Mouse (Mus musculus) lung, adult 2 months (tissue): ENCODE results near the gene Ccdc42. TPM values are rescaled to one million over a fixed set of nuclear protein-coding genes. Genes with fewer than 3 reads are reported as not detected.
A peak's percentile ranks its signal among the peaks of the same experiment; 100 is the strongest.

Experiments
- DNase-seq: peaks from one replicate; pipeline ENCODE4 v3.0.0; 2022
- H3K4me1 ChIP-seq: fragments of 200-500 bp; 2 replicates; pipeline ENCODE4 v1.6.1; 2011; ENCODE audit warnings: low read length; ENCODE audit not compliant: control insufficient read depth, insufficient read depth
- H3K4me3 ChIP-seq: fragments of 200-500 bp; replicated peaks from 2 replicates; pipeline ENCODE3; 2011; ENCODE audit warnings: low read depth, mild to moderate bottlenecking, control low read depth, low read length; ENCODE audit errors: extremely low read depth
- CTCF ChIP-seq: fragments of 200-500 bp; IDR thresholded peaks from 2 replicates; pipeline ENCODE4 v1.5.1; 2011; ENCODE audit warnings: mild to moderate bottlenecking, low read length, control low read depth; ENCODE audit not compliant: insufficient read depth
- POLR2A ChIP-seq: fragments of 200-500 bp; IDR thresholded peaks from 2 replicates; pipeline ENCODE4 v1.6.1; 2011; ENCODE audit warnings: low read depth, mild to moderate bottlenecking, control low read depth, low read length, borderline replicate concordance; ENCODE audit errors: extremely low read depth
- WGBS: fragments of 180-500 bp; shearing (Covaris S2); methylation state at CpG from one replicate; pipeline ENCODE4 v1.1.7; 2018; 5-methylcytosine and 5-hydroxymethylcytosine counted together
- polyA plus RNA-seq: library from polyadenylated mRNA; depleted of rRNA; stranded (reverse); fragments of >200 nt; gene quantifications from 2 replicates; pipeline ENCODE4 v1.2.3, GENCODE M21; 2012; rRNA removed

The Ccdc42 gene
- polyA plus RNA-seq, result 5.0 and 8.5 TPM in 2 replicates

GRCm38 (mm10) chr11:68586721-68587120, at the start of gene Ccdc42:
Gene Ccdc42 (plus strand): TSS chr11:68587021.
- no peak for DNase-seq
- TF ChIP-seq POLR2A, result no peak
- no peak for TF ChIP-seq CTCF
- Histone ChIP-seq H3K4me1 (no peaks in the 10 kb centered on the region), H3K4me3 (no peak within 1 kb of the TSS)
- WGBS, result 69% methylated on average over 5 of the region's 5 CpGs

GRCm38 (mm10) chr11:68539621-68540020, 47.2 kb upstream of the Ccdc42 start:
- TF ChIP-seq POLR2A (no peak), CTCF (no peak)
- WGBS, result 73% methylated on average over 5 of the region's 5 CpGs

DNA sequence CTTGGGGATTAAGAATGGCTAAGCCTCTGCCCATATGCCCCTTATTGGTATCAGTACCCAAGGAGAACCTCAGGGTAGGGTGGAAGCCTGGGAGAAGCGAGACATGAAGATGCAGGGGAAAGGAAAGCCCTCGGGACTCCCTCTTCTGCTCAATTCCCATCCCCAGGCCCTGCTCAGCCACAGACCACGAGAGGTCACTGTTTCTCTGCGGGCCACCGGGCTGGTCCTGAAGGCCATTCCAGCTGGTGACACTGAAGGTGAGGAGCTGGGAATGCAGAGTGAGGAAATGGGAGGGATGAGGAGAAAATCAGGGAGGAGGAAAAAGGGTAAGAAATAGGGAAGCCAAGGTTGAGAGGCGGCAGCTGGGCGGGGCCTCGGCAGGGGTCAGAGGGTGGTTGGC, 42.3 kb upstream of the Ccdc42 start:
- Histone ChIP-seq H3K4me1 (no peaks in the 10 kb centered on the region), H3K4me3 (no peak overlapping the region)
- no peak for DNase-seq
- TF ChIP-seq CTCF (peak; percentile 51), POLR2A (no peak)
- 22% methylated on average over 8 of the region's 8 CpGs for WGBS

More at GRCm38 (mm10) chr11:68539621-68540020, 47.2 kb upstream of the Ccdc42 start:
- no peaks in the 10 kb centered on the region for H3K4me1 ChIP-seq
- no peak for DNase-seq
- H3K4me3 ChIP-seq, result no peak overlapping the region

- no peaks in the 10 kb centered on the region for H3K4me1 ChIP-seq
- TF ChIP-seq POLR2A (no peak), CTCF (no peak)
- no peak overlapping the region for H3K4me3 ChIP-seq
- DNase-seq, result no peak
- WGBS, result 45% methylated on average over 7 of the region's 7 CpGs
Observed at GRCm38 (mm10) chr11:68545172-68545571, 41.6 kb upstream of the Ccdc42 start.

GRCm38 (mm10) chr11:68545682-68546222, 41.1 kb upstream of the Ccdc42 start:
- 84% methylated on average over 8 of the region's 8 CpGs for WGBS
- Histone ChIP-seq H3K4me3 (no peak overlapping the region), H3K4me1 (no peaks in the 10 kb centered on the region)
- TF ChIP-seq CTCF, result no peak
- no peak for TF ChIP-seq POLR2A
- DNase-seq, result no peak

- H3K4me3 ChIP-seq, result no peak overlapping the region
- no peak for DNase-seq
- WGBS, result 47% methylated on average over 2 of the region's 2 CpGs
- H3K4me1 ChIP-seq, result no peaks in the 10 kb centered on the region
- TF ChIP-seq CTCF, result no peak
Observed at GRCm38 (mm10) chr11:68547484-68547883, 39.3 kb upstream of the Ccdc42 start.

DNA sequence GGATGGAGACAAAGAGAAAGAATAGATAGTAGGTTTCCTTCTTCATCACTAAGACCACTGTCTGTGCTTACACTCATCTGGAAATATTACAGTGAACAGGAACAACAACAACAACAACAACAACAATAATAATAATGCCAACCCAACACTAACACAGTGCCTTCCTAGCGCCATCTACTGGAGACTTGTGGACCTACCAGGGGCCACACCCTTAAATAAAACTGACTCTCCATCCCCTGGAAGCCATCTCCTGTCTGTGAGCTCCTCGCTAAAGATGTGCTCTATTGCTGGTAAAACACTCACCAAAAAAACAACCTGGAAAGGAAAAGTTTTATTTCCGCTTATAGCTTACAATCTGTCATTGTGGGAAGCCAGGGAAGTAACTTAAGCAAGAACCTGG, 37.2 kb upstream of the Ccdc42 start:
- no peak for TF ChIP-seq POLR2A
- peak; percentile 59 for TF ChIP-seq CTCF
- no peak overlapping the region for H3K4me3 ChIP-seq
- 61% methylated on average over 3 of the region's 3 CpGs for WGBS
- 0 out of 2 replicates have a peak, but pooled peaks cover 3% of the 10 kb centered on the region for H3K4me1 ChIP-seq
- DNase-seq, result no peak

DNA sequence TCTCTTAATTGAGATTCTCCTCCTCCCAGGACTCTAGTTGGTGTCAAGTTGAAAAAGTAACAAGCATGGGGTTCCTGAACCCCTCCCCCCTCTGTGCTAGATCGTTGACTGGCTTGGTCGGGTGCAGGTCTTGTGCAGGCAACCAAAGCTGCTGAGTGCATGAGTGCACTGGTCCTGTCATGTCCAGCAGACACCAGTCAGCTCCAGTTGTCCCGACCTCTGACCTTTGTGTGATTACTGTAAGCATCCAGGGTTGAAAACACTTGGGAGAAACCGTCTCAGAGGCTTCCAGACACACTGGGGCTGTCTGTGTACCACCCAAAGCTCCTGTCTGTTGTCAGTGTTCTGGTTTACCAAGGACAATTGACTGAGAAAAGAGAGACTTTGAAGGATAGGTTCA, 36.5 kb upstream of the Ccdc42 start:
- DNase-seq, result no peak
- 0 out of 2 replicates have a peak, but pooled peaks cover 3% of the 10 kb centered on the region for H3K4me1 ChIP-seq
- TF ChIP-seq POLR2A (no peak), CTCF (no peak)
- 60% methylated on average over 4 of the region's 4 CpGs for WGBS
- H3K4me3 ChIP-seq, result no peak overlapping the region

DNA sequence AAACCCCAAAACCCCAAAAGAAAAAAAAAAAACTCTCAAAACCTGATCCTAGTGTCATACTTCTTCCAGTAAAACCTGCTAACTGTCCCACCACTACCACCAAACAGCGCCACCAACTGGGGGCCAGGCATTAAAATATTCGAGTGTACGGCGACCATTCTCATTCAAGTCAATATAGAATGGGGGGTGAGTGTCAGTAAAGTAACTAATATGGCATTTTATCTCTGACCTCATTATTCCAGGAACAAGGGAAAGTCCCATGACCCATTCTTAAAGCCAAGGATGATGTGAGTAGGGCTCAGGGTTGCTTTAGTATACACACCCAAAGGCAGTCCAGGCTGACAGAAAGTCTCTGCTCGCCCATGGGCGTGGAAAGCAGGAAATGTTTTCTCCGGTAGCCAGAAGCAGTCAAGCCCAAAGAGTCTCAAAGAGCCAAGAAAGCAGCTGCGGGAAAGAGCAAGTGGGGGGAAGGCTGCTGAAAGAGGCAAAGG, 32.8 kb upstream of the Ccdc42 start:
- Histone ChIP-seq H3K4me3 (no peak overlapping the region), H3K4me1 (0 out of 2 replicates have a peak, but pooled peaks cover 3% of the 10 kb centered on the region)
- TF ChIP-seq CTCF (peak; percentile 48), POLR2A (no peak)
- WGBS, result 13% methylated on average over 8 of the region's 8 CpGs
- DNase-seq, result peak; percentile 47

DNA sequence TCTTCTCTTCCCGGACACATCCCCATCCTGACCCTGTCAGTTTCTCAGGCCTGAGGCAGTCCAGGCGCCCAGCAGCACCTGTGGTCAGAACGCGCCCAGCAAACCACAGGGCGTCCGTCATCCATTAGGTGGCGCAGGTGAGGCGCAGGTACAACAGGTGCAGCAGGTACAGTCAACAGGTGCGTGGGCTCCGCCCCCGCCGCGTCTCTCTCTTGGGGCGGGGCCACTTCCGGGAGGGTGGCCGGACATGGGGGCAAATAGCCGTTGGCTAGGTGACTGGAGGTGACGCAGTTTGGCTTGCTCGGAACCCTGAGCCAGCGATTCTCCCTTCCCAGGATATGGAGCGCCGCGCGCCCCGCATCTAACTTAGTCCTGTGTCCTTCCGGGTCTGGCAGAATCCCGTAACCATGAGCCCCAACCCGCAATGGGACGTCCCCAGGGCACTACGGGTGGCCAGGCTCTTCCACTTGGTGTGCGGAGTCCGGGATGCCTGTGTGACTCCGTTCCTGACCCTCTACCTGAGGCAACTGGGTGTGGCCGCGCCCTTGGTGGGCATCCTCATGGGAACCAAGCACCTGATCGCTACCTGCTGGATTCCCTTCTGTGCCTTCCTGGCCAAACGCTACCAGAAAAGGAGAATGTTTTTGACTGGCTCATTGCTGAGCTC, 30.8 kb upstream of the Ccdc42 start, which contains the start of gene Mfsd6l:
Mfsd6l (plus strand) TSS at position 269 of the 667 bp plus-strand sequence.
- Histone ChIP-seq H3K4me1 (0 out of 2 replicates have a peak, but pooled peaks cover 3% of the 10 kb centered on the region), H3K4me3 (peak within 1 kb of the TSS; percentile 66)
- WGBS, result 29% methylated on average over 37 of the region's 37 CpGs
- no peak; the same call in 1 of the 2 replicates for TF ChIP-seq POLR2A
- TF ChIP-seq CTCF, result peak; percentile 38; the same call in 1 of the 2 replicates
- peak; percentile 81 for DNase-seq
